Mouse (Mus musculus) forebrain, embryonic 15.5 days (tissue): ENCODE measurements around the gene Tdpoz2. TPM values are rescaled to one million over a fixed set of nuclear protein-coding genes. Genes with fewer than 3 reads are reported as not detected.
"Not testable (repeated sequence)": the region's sequence is repeated elsewhere in the genome, so short reads cannot be mapped to it uniquely, and the experiment has no call there.

Experiments
- ATAC-seq: fragments of 200-750 bp; cut with Nextera tagmentation; replicated peaks from 2 replicates; pipeline ENCODE4 v1.8.0; 2017; ENCODE audit warnings: mild to moderate bottlenecking, moderate TSS enrichment, moderate library complexity
- H3K27ac ChIP-seq: fragments of 300-500 bp; sonication (generic); replicated peaks from 2 replicates; pipeline ENCODE4 v1.5.1; 2015; ENCODE audit warnings: mild to moderate bottlenecking, inconsistent platforms
- H3K27me3 ChIP-seq: fragments of 300-500 bp; sonication (generic); 2 replicates; pipeline ENCODE4 v1.6.1; 2015; ENCODE audit warnings: inconsistent platforms
- H3K36me3 ChIP-seq: fragments of 300-500 bp; sonication (generic); 2 replicates; pipeline ENCODE4 v1.6.1; 2015; ENCODE audit warnings: mild to moderate bottlenecking, inconsistent platforms
- H3K4me1 ChIP-seq: fragments of 300-500 bp; sonication (generic); 2 replicates; pipeline ENCODE4 v1.6.1; 2015; ENCODE audit warnings: inconsistent platforms
- H3K4me2 ChIP-seq: fragments of 300-500 bp; sonication (generic); replicated peaks from 2 replicates; pipeline ENCODE4 v1.6.1; 2015; ENCODE audit warnings: mild to moderate bottlenecking, inconsistent platforms
- H3K4me3 ChIP-seq: fragments of 300-500 bp; sonication (generic); 2 replicates; pipeline ENCODE4 v1.5.1; 2015; ENCODE audit warnings: mild to moderate bottlenecking, inconsistent platforms
- H3K9ac ChIP-seq: fragments of 300-500 bp; sonication (generic); replicated peaks from 2 replicates; pipeline ENCODE4 v1.6.1; 2015; ENCODE audit warnings: mild to moderate bottlenecking, inconsistent platforms
- H3K9me3 ChIP-seq: fragments of 300-500 bp; sonication (generic); 2 replicates; pipeline ENCODE4 v1.6.1; 2016; ENCODE audit warnings: inconsistent platforms
- WGBS: fragments of 180-500 bp; shearing (Covaris S2); methylation state at CpG from one replicate; pipeline ENCODE4 v1.1.7; 2015; ENCODE audit warnings: mixed read lengths; 5-methylcytosine and 5-hydroxymethylcytosine counted together
- polyA plus RNA-seq: library from polyadenylated mRNA; unstranded; fragments of >200 nt; fragmentation: Nextera tagmentation; extraction: Ambion mirVana; gene quantifications from 2 replicates; pipeline ENCODE4 v1.2.1, GENCODE M21; 2015

The Tdpoz2 gene
- polyA plus RNA-seq, result not detected in 2 replicates

DNA sequence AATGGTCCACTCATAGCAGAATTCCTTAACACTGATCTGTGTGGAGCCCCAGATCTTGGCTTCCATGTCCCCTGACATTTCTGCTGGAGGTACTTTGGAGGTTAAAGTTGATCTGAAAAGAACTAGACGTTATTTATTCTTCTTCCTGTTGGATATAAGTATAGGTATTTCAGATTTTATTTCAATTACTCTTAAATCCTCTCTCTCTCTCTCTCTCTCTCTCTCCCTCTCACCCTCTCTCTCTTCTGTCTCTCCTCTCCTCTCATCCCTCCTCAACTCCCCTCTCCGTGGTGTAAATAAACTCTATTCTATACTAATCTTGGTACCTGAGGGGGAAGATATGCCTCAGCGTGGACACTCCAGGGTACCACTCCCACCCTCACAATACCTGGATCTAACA is at the start of gene Tdpoz2:
Tdpoz2 (minus strand) TSS at position 101 of the 400 bp plus-strand sequence.
- no peaks in the 10 kb centered on the region for H3K27me3 ChIP-seq
- no peaks in the 10 kb centered on the region for H3K36me3 ChIP-seq
- no peak within 1 kb of the TSS for H3K4me2 ChIP-seq
- no peak for ATAC-seq
- no peak within 1 kb of the TSS for H3K27ac ChIP-seq
- H3K9me3 ChIP-seq, result no peaks in the 10 kb centered on the region
- H3K9ac ChIP-seq, result no peak within 1 kb of the TSS
- H3K4me1 ChIP-seq, result no peaks in the 10 kb centered on the region
- no peak within 1 kb of the TSS for H3K4me3 ChIP-seq
- WGBS, result 75% methylated on average over 3 of the region's 3 CpGs

DNA sequence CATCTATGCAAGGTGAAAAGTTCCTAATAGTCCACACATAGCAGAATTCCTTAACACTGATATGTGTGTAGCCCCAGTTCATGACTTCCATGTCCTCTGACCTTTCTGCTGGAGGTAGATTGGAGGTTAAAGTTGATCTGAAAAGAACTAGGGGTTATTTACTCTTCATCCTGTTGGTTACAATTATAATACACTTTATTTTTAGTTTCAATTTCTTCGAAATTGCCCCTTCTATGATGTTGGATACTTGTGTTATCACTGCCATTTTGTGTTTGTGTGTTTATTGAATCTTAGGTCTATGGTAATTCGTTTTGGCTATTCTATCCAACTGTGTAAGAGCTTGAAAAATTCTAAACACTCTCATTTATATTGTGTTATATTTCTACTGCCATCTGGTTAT is 40.5 kb upstream of the Tdpoz2 start, which contains the start of gene Gm37596:
Gm37596 (minus strand) TSS at position 101 of the 400 bp plus-strand sequence.
- H3K4me1 ChIP-seq, H3K4me3 ChIP-seq, H3K9ac ChIP-seq, H3K36me3 ChIP-seq, H3K4me2 ChIP-seq, ATAC-seq, H3K9me3 ChIP-seq, H3K27me3 ChIP-seq, H3K27ac ChIP-seq: not testable (repeated sequence)
- 81% methylated on average over 1 of the region's 2 CpGs for WGBS

GRCm38 (mm10) chr3:93676210-93676609 is 23.7 kb upstream of the Tdpoz2 start, which contains the start of gene Tdpoz1:
Gene Tdpoz1 (minus strand): TSS chr3:93676310.
- not testable (repeated sequence) for ATAC-seq, H3K9me3 ChIP-seq, H3K4me1 ChIP-seq, H3K4me3 ChIP-seq, H3K36me3 ChIP-seq, H3K4me2 ChIP-seq, H3K27me3 ChIP-seq, H3K27ac ChIP-seq, H3K9ac ChIP-seq
- WGBS, result 90% methylated on average over 3 of the region's 4 CpGs

DNA sequence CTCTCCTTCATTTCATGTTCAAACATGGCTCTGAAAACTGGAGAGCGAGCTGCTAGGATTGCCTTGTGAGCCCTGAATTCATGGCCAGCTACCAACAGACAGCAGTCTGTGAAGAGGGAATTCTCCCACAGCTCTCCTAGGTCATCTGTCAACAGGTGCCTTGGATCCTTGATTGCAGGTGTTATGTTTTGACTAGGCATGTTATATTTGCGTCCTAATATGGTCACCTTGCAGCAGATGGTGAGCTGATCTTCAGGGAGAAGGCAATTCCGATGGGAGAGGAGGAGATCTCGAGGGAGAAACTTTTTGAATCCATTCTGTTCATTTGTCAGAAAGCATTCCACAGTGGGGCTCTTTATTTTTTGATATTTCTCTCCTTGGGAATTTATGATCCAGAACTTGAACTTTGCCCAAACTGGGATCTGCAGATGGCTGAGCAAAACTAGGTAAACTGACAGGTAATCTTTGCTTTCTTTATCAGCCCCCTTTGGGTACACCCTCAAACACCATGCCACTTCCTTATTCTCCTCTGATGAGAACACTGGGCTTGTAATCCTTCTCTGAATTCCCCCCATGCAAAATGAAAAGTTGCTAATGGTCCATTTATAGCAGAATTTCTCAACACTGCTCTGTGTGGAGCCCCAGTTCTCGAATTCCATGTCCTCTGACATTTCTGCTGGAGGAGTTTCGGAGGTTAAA is 18.5 kb upstream of the Tdpoz2 start:
- WGBS, result 86% methylated on average over 5 of the region's 6 CpGs
- ATAC-seq, H3K4me2 ChIP-seq: not testable (repeated sequence)

GRCm38 (mm10) chr3:93654260-93654659 is 1.8 kb upstream of the Tdpoz2 start:
- Histone ChIP-seq H3K4me3 (no peak overlapping the region), H3K27me3 (no peaks in the 10 kb centered on the region), H3K27ac (no peak overlapping the region), H3K9me3 (no peaks in the 10 kb centered on the region), H3K36me3 (no peaks in the 10 kb centered on the region), H3K4me1 (no peaks in the 10 kb centered on the region), H3K4me2 (no peak overlapping the region), H3K9ac (no peak overlapping the region)
- ATAC-seq, result no peak
- 80% methylated on average over 1 of the region's 1 CpGs for WGBS

More for the DNA sequence above, 18.5 kb upstream of the Tdpoz2 start:
- H3K9me3 ChIP-seq, H3K9ac ChIP-seq, H3K27ac ChIP-seq, H3K4me3 ChIP-seq, H3K36me3 ChIP-seq, H3K27me3 ChIP-seq, H3K4me1 ChIP-seq: not testable (repeated sequence)

DNA sequence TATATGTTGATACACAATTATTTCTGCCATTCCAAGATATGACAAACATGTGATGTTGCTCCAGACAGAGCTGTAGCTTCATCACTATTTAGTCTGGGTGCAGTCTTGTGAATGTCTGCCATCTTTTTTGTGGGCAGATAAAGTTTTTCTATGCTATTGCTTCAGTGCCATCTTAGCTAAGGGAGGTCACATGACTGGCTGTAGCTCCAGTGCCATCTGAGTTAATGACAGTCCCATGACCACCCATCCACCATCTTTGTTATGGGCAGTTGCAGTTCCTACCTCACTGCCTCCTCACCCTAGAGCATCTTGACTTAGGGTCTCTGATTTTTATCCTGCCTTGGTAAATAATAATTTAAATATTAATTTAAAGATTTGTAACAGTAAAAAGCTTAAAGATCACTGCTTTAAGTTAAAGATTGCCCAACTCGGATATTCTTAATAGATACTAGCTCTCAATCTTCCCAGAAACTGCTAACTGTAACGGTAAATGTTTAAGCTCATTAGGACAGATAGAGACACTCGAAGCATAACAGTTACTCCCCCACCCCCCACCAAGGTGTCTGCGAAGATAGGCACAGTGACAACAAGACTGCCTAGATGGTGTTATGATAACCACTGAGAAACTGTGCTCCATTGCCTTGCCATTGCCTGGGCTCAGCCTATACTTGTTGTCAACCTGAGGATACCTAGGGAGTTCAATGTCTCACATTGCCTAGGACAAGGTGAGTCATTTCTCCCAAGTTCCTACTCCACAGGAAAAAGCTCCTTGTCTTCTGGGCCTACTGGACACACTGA is 21.4 kb downstream of the Tdpoz2 start:
- H3K4me3 ChIP-seq, H3K27ac ChIP-seq, H3K4me1 ChIP-seq, ATAC-seq, H3K9me3 ChIP-seq, H3K27me3 ChIP-seq, H3K36me3 ChIP-seq, H3K4me2 ChIP-seq, H3K9ac ChIP-seq: not testable (repeated sequence)
- 92% methylated on average over 4 of the region's 4 CpGs for WGBS

GRCm38 (mm10) chr3:93608970-93609369 is 43.5 kb downstream of the Tdpoz2 start:
- not testable (repeated sequence) for H3K27ac ChIP-seq
- peak; percentile 66; the same call in 1 of the 2 replicates for ATAC-seq

DNA sequence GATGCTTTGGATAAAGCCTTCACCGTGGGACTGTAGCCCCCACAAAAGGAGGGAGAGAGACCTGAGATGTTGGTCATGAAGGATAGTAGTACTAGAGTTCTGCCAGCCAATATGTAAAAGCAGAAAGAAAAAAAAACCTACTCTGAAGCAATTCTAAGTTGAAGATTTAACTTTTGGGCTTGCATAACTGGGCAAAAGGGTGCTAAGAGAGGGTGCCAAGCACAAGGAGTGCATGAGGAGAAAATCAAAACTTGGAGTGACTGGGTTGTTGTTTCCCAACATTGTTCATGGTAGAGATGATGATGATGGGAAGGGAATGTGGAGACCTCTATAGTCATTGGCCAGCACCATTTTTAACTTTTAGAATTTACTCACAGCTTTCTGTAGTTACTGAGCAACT is 50.6 kb downstream of the Tdpoz2 start:
- Histone ChIP-seq H3K27ac (no peak overlapping the region), H3K4me2 (no peak overlapping the region), H3K4me1 (0 out of 2 replicates have a peak, but pooled peaks cover 2% of the 10 kb centered on the region), H3K4me3 (no peak overlapping the region), H3K27me3 (no peaks in the 10 kb centered on the region), H3K36me3 (no peaks in the 10 kb centered on the region), H3K9me3 (no peaks in the 10 kb centered on the region), H3K9ac (no peak overlapping the region)
- 88% methylated on average over 1 of the region's 1 CpGs for WGBS
- no peak for ATAC-seq

More at GRCm38 (mm10) chr3:93608970-93609369, 43.5 kb downstream of the Tdpoz2 start:
- not testable (repeated sequence) for H3K27me3 ChIP-seq, H3K4me1 ChIP-seq, H3K36me3 ChIP-seq, H3K4me3 ChIP-seq, H3K9me3 ChIP-seq, H3K4me2 ChIP-seq, H3K9ac ChIP-seq

Other genes with a start within 250 kb of the Tdpoz2 start
- 0.52 and 0.74 TPM in 2 replicates for gene Tchh, start 210.4 kb downstream of the Tdpoz2 start, polyA plus RNA-seq
- not detected in 2 replicates for gene Tchhl1, start 183.9 kb downstream of the Tdpoz2 start, polyA plus RNA-seq
- 102 and 108 TPM in 2 replicates for gene S100a11, start 132.2 kb downstream of the Tdpoz2 start, polyA plus RNA-seq
- 114 and 115 TPM in 2 replicates for gene S100a10, start 97.6 kb downstream of the Tdpoz2 start, polyA plus RNA-seq
- gene Tdpoz1, start 23.6 kb upstream of the Tdpoz2 start, polyA plus RNA-seq, result not detected in 2 replicates
- not detected in 2 replicates for gene Gm37596, start 40.4 kb upstream of the Tdpoz2 start, polyA plus RNA-seq
- gene Gm5773, start 120.3 kb upstream of the Tdpoz2 start, polyA plus RNA-seq, result not detected in 2 replicates
- gene Tdpoz4, start 143.7 kb upstream of the Tdpoz2 start, polyA plus RNA-seq, result not detected in 2 replicates
- gene Tdpoz3, start 173.3 kb upstream of the Tdpoz2 start, polyA plus RNA-seq, result not detected in 2 replicates